Mouse (Mus musculus) intestine, embryonic 14.5 days (tissue): ENCODE results near the gene Unc80. TPM values are rescaled to one million over a fixed set of nuclear protein-coding genes. Genes with fewer than 3 reads are reported as not detected.
"Not testable (repeated sequence)": the region's sequence is repeated elsewhere in the genome, so short reads cannot be mapped to it uniquely, and the experiment has no call there.

ENCODE experiments used
- ATAC-seq: fragments of 200-750 bp; cut with Nextera tagmentation; replicated peaks from 2 replicates; pipeline ENCODE4 v1.8.0; 2017; ENCODE audit warnings: low read depth, moderate number of reproducible peaks, moderate TSS enrichment, moderate library complexity; ENCODE audit not compliant: low FRiP score, low TSS enrichment
- DNase-seq: peaks from one replicate; pipeline ENCODE4 v3.0.0-alpha.2; 2018; ENCODE audit warnings: low spot score
- H3K27ac ChIP-seq: fragments of 300-500 bp; sonication (generic); 2 replicates; pipeline ENCODE4 v1.5.1; 2014; ENCODE audit warnings: low read depth, mild to moderate bottlenecking, control low read depth
- H3K27me3 ChIP-seq: fragments of 300-500 bp; sonication (generic); replicated peaks from 2 replicates; pipeline ENCODE4 v1.6.1; 2014; ENCODE audit warnings: low read length, control low read depth; ENCODE audit not compliant: control insufficient read depth, insufficient read depth
- H3K36me3 ChIP-seq: fragments of 300-500 bp; sonication (generic); 2 replicates; pipeline ENCODE4 v1.6.1; 2014; ENCODE audit warnings: low read length, control low read depth; ENCODE audit not compliant: control insufficient read depth, insufficient read depth
- H3K4me1 ChIP-seq: fragments of 300-500 bp; sonication (generic); replicated peaks from 2 replicates; pipeline ENCODE4 v1.6.1; 2014; ENCODE audit warnings: low read length, control low read depth, mixed read lengths; ENCODE audit not compliant: control insufficient read depth, insufficient read depth
- H3K4me2 ChIP-seq: fragments of 300-500 bp; sonication (generic); 2 replicates; pipeline ENCODE4 v1.6.1; 2014; ENCODE audit warnings: low read length
- H3K4me3 ChIP-seq: fragments of 300-500 bp; sonication (generic); 2 replicates; pipeline ENCODE4 v1.5.1; 2014; ENCODE audit warnings: low read depth, low read length, control low read depth, mixed read lengths
- H3K9ac ChIP-seq: fragments of 300-500 bp; sonication (generic); 2 replicates; pipeline ENCODE4 v1.6.1; 2014; ENCODE audit warnings: mild to moderate bottlenecking, low read length
- H3K9me3 ChIP-seq: fragments of 300-500 bp; sonication (generic); 2 replicates; pipeline ENCODE4 v1.6.1; 2016; ENCODE audit warnings: low read length, control low read depth; ENCODE audit not compliant: control insufficient read depth
- WGBS: fragments of 180-500 bp; shearing (Covaris S2); extraction: QIAGEN DNeasy Blood & Tissue Kit; methylation state at CpG from one replicate; pipeline ENCODE4 v1.1.7; 2014; 5-methylcytosine and 5-hydroxymethylcytosine counted together
- polyA plus RNA-seq: library from polyadenylated mRNA; unstranded; fragments of >200 nt; fragmentation: Nextera tagmentation; extraction: Ambion mirVana; gene quantifications from 2 replicates; pipeline ENCODE4 v1.2.1, GENCODE M21; 2014

Unc80 gene
- polyA plus RNA-seq, 1 experiment from 2014 or later: 0.39 TPM

DNA sequence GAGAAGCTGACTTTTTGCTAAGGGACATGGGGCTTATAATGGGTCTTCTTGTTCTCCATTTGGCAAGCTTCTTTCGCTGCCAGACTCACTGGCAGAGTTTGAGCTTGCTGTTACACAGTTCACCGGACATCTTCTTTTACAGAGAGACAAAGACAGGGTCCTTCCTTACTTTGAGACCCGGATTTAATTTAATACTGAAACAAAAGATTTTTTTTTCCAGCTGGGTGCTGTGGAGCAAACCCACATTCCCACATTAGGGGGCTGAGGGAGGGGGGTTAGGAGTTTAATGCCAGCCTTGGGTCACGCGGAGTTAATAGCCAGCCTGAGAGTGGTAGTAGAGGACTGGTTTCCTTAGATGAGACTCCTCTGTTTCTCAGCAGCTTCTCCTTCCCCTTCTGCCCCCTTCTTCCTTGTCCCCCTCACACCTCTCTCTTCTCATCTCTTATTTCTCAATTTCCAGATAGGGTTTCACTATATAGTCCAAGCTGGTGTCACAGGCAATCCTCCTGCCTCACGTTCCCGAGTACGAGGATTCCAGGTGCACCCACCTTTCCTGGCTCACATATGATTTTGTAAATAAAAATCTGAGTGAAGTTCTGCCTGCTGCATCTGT lies 224.7 kb downstream of the Unc80 start:
- H3K9me3 ChIP-seq: no peaks in the 10 kb centered on the region
- no peak overlapping the region for H3K9ac ChIP-seq
- no peak overlapping the region for H3K4me2 ChIP-seq
- H3K4me3 ChIP-seq: no peak overlapping the region
- ATAC-seq (no peak), DNase-seq (no peak)
- H3K4me1 ChIP-seq: no peaks in the 10 kb centered on the region
- 86% methylated on average over 8 of the region's 8 CpGs for WGBS
- no peak overlapping the region for H3K27ac ChIP-seq
- no peaks in the 10 kb centered on the region for H3K36me3 ChIP-seq
- H3K27me3 ChIP-seq: no peaks in the 10 kb centered on the region

DNA sequence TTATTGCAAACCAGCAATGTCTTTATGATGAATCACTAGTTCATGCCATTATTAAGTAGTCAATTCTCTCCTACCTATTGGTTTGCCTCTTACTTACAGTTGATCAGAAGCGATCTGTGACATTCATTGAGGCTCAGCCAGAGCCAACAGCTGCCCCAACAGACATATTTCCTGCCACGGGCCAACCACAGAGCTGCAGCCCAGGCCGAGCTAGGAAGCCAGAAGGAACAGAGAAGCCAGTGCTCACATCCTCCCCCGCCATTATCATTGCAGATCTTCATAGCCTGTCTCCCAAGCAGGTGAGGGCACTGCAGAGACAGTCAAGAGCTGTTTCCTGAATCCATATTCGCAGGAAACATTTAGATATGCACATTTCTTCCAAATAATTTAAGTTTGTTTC lies 226.1 kb downstream of the Unc80 start:
- no peaks in the 10 kb centered on the region for H3K4me1 ChIP-seq
- no peak overlapping the region for H3K9ac ChIP-seq
- H3K27ac ChIP-seq: no peak overlapping the region
- no peak overlapping the region for H3K4me2 ChIP-seq
- H3K9me3 ChIP-seq: no peaks in the 10 kb centered on the region
- WGBS: 75% methylated on average over 5 of the region's 5 CpGs
- H3K4me3 ChIP-seq: no peak overlapping the region
- H3K36me3 ChIP-seq: no peaks in the 10 kb centered on the region
- DNase-seq (no peak), ATAC-seq (no peak)
- H3K27me3 ChIP-seq: no peaks in the 10 kb centered on the region

DNA sequence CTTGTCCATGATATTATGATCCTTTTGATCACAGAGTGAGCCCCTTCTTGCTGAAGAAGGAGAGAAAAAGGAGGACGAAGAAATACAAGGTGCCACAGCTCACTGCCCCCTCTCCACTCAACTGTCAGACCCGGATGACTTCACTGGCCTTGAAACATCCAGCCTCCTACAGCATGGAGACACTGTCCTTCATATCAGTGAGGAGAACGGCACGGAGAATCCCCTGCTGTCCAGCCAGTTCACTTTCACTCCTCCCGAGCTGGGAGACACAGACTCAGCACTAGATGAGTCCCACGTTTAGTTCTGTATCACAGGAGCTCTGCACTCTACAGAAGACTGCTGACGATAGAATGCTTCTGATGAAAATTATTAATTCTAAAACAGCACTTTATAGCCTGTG lies 227.1 kb downstream of the Unc80 start:
- Histone ChIP-seq H3K4me2 (no peak overlapping the region), H3K36me3 (no peaks in the 10 kb centered on the region), H3K9ac (no peak overlapping the region), H3K27me3 (no peaks in the 10 kb centered on the region), H3K9me3 (no peaks in the 10 kb centered on the region), H3K27ac (no peak overlapping the region), H3K4me3 (no peak overlapping the region), H3K4me1 (no peaks in the 10 kb centered on the region)
- no peak for DNase-seq
- WGBS: 64% methylated on average over 7 of the region's 7 CpGs
- ATAC-seq: no peak

DNA sequence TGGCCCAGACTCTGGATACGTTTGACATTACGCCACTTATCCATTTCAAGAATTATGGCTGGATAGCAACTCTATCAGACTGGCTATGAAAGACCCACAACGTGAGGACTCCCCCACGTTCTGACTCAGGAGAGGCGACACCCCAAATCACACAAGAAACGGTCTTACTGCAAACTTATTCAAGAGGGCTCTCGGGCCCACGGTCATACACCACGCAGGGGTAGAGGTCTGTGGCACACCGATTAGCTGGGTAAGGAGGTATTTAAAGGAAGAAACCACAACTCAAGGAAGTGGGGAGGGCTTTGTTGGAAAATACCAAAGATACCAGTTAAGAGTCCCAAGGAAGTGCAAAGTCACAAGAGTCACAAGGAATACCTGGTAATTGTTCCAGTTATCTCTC lies 231.5 kb downstream of the Unc80 start:
- H3K4me1 ChIP-seq, ATAC-seq, H3K36me3 ChIP-seq, DNase-seq, H3K4me3 ChIP-seq, H3K4me2 ChIP-seq, H3K27me3 ChIP-seq, H3K27ac ChIP-seq, H3K9me3 ChIP-seq, H3K9ac ChIP-seq: not testable (repeated sequence)
- WGBS: 87% methylated on average over 10 of the region's 10 CpGs

DNA sequence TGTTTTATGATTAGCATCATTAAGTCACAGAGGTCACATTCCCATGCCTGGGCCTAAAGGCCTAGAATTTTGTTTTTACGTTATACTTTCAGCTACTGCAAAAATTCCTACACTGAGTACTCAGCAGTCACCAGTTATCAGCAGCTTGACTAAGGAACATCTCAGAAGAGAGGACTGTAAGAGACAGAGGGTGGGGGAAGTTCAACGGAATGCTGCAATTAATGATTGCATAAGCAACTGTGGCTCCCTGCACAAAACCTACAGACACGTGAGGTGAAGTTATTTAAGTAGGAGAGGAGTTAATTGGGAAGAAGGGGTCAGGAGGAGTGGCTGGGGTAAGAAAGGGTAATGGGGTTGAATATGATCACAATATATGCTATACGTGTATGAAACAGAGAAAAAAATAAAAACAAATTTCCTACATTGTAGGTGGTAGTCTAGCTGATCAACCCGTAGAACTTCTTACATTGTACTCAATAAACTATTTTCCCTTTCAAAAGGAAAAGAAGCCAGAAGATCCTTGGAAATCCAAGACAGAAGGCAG lies 232.1 kb downstream of the Unc80 start:
- no peak overlapping the region for H3K9ac ChIP-seq
- H3K4me2 ChIP-seq: peak overlapping the region; percentile 58
- DNase-seq (no peak), ATAC-seq (peak; percentile 36; the same call in 1 of the 2 replicates)
- H3K36me3 ChIP-seq: no peaks in the 10 kb centered on the region; the same call in 1 of the 2 replicates
- H3K27me3 ChIP-seq: no peaks in the 10 kb centered on the region
- H3K9me3 ChIP-seq: no peaks in the 10 kb centered on the region
- H3K27ac ChIP-seq: no peak overlapping the region
- peak overlapping the region; percentile 60 for H3K4me3 ChIP-seq
- WGBS: 48% methylated on average over 5 of the region's 5 CpGs
- H3K4me1 ChIP-seq: peaks cover 8% of the 10 kb centered on the region; the same call in 1 of the 2 replicates

DNA sequence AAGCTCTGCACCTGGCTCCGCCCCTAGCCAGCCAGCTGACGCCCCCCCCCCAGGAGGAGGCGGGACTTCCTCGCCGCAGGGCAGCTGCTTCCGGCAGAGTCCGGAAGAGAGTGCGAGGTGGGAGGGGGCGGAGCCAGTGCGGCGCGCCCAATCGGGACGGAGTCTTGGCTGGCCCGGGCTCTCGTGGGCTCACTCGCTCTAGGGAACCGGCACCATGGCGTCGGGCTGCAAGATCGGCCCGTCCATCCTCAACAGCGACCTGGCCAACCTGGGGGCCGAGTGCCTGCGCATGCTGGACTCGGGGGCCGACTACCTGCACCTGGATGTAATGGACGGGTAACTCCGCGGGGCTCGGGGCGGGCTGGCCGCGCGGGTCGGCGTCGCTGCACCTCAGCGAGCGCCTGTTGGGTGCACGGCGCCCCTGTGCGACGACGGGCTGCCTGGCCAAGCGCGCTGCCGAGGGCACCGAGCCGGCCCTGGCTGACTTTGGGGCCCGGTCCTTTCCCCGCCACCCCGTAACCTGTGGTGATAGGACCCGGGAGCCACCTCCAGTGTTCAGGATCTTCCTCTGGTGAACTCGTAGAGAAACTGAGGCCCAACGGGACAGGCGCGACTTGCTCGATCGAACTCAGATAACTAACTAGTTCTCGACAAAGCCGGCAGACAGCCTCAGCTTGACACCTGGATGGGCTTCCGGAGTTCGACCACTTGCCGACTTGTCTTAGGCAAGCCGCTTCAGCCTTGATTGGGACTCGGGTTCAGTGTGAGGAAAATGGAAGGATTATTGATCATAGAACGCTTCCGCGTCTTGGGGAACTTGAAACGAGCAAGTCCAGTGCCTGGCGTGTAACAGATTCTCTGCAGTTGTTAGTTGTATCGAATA lies 232.8 kb downstream of the Unc80 start, which contains the start of gene Rpe:
Rpe (plus strand) TSS at position 139 of the 883 bp plus-strand sequence.
- peak; percentile 96 for DNase-seq
- Histone ChIP-seq H3K36me3 (no peaks in the 10 kb centered on the region; the same call in 1 of the 2 replicates), H3K4me2 (peak within 1 kb of the TSS; percentile 58), H3K9ac (peak within 1 kb of the TSS; percentile 61), H3K27me3 (no peaks in the 10 kb centered on the region), H3K9me3 (no peaks in the 10 kb centered on the region), H3K4me3 (peak within 1 kb of the TSS; percentile 60), H3K27ac (peak within 1 kb of the TSS; percentile 47; the same call in 1 of the 2 replicates), H3K4me1 (peaks cover 8% of the 10 kb centered on the region; the same call in 1 of the 2 replicates)
- WGBS: under 1% methylated on average over 73 of the region's 73 CpGs
- peak; percentile 100 for ATAC-seq

DNA sequence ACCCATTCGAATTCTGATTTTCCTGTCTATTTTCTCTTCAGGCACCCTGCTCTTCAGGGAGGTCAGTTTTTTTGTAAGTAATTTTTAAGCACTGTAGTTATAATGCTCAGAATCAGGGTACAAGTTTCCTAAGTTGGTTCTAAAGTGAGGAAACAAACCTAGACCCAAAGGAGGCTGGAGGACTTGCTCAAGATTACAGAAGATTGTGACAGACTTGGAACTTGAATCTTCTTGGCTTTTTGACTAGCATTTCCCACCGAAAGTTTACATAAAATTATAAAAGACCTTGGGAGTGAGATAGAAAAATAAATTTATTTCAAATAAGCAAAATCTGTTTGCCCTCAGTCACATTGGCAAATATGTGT lies 233.4 kb downstream of the Unc80 start:
- 18% methylated on average over 2 of the region's 2 CpGs for WGBS
- no peaks in the 10 kb centered on the region for H3K9me3 ChIP-seq
- peak overlapping the region; percentile 60 for H3K4me3 ChIP-seq
- H3K36me3 ChIP-seq: peaks cover 6% of the 10 kb centered on the region
- no peak for DNase-seq
- peak overlapping the region; percentile 58 for H3K4me2 ChIP-seq
- no peak for ATAC-seq
- H3K9ac ChIP-seq: peak overlapping the region; percentile 61
- H3K27me3 ChIP-seq: no peaks in the 10 kb centered on the region
- peaks cover 8% of the 10 kb centered on the region; the same call in 1 of the 2 replicates for H3K4me1 ChIP-seq
- no peak overlapping the region for H3K27ac ChIP-seq

DNA sequence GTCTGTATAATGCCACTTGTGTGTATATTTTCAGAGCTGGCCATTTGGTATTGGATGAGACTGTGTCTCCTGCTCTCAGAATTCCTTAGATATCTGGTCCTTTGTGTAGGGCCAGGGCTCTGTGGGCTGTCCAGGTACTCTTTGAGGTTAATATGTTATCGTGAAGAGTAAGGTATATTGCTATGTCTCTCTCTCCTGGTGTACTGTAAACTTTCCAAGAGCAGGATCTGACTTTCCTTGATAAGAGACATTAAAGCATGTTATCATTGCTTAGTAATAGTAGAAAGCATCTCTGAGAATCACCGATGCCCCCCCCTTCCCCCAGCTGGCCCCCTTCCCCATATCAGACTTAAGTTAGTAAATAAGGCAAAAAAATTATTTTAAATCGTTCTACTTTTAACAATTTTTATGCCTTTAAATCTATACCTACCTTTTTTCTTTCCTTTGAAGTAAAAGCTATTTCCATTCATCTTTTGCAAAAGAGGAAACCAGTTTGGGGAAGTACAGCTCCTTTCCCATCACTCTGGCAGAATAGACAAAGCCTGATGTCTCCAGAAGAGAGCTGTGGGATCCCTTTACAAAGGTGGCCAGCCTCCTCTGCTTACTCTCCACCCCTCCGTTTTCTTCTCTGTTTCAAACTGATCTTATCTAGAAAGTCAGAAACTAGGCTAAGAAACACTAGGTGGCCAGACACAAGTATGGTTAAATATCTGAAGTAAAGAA lies 234.6 kb downstream of the Unc80 start:
- Histone ChIP-seq H3K9ac (no peak overlapping the region), H3K27me3 (no peaks in the 10 kb centered on the region), H3K27ac (no peak overlapping the region), H3K4me2 (no peak overlapping the region), H3K9me3 (no peaks in the 10 kb centered on the region), H3K4me1 (peaks cover 8% of the 10 kb centered on the region; the same call in 1 of the 2 replicates), H3K36me3 (peaks cover 18% of the 10 kb centered on the region), H3K4me3 (no peak overlapping the region)
- WGBS: 78% methylated on average over 4 of the region's 4 CpGs
- ATAC-seq (no peak), DNase-seq (no peak)
